Mouse (Mus musculus) heart, postnatal 0 days (tissue): ENCODE measurements at regions not wholly inside any gene's neighbourhood (a gene's known extent, or its start where the extent isn't known, plus 50 kb on each side); places are given as distances from the start of the nearest gene placed in this dataset.

ENCODE experiments used
- ATAC-seq: fragments of 200-750 bp; cut with Nextera tagmentation; 2 replicates; pipeline ENCODE4 v1.8.0; 2017; ENCODE audit warnings: low read depth, moderate number of reproducible peaks, moderate library complexity; ENCODE audit not compliant: insufficient read depth
- DNase-seq: peaks from one replicate; pipeline ENCODE4 v3.0.0-alpha.2; 2016; ENCODE audit warnings: low spot score
- H3K27ac ChIP-seq: fragments of 300-500 bp; sonication (generic); 2 replicates; pipeline ENCODE4 v1.5.1; 2014; ENCODE audit warnings: low read depth, mild to moderate bottlenecking
- H3K27me3 ChIP-seq: fragments of 300-500 bp; sonication (generic); 2 replicates; pipeline ENCODE4 v1.6.1; 2014; ENCODE audit warnings: low read length, mixed read lengths; ENCODE audit not compliant: control insufficient read depth, insufficient read depth
- H3K36me3 ChIP-seq: fragments of 300-500 bp; sonication (generic); replicated peaks from 2 replicates; pipeline ENCODE4 v1.6.1; 2014; ENCODE audit warnings: low read length, mixed read lengths; ENCODE audit not compliant: control insufficient read depth, insufficient read depth
- H3K4me1 ChIP-seq: fragments of 300-500 bp; sonication (generic); 2 replicates; pipeline ENCODE4 v1.6.1; 2014; ENCODE audit warnings: antibody characterized with exemption; ENCODE audit not compliant: control insufficient read depth, insufficient read depth
- H3K4me2 ChIP-seq: fragments of 300-500 bp; sonication (generic); 2 replicates; pipeline ENCODE4 v1.6.1; 2014; ENCODE audit warnings: low read depth, mild to moderate bottlenecking, low read length, moderate library complexity
- H3K4me3 ChIP-seq: fragments of 300-500 bp; sonication (generic); 2 replicates; pipeline ENCODE4 v1.5.1; 2014; ENCODE audit warnings: low read depth, low read length
- H3K9ac ChIP-seq: fragments of 300-500 bp; sonication (generic); replicated peaks from 2 replicates; pipeline ENCODE4 v1.6.1; 2014; ENCODE audit warnings: low read depth, low read length, mixed read lengths
- H3K9me3 ChIP-seq: fragments of 300-500 bp; sonication (generic); replicated peaks from 2 replicates; pipeline ENCODE4 v1.6.1; 2016; ENCODE audit warnings: low read length; ENCODE audit not compliant: control insufficient read depth
- CTCF ChIP-seq: IDR thresholded peaks from 2 replicates; pipeline ENCODE4 v1.5.1; 2016; ENCODE audit warnings: antibody characterized with exemption, control low read depth, low read depth
- EP300 ChIP-seq: IDR thresholded peaks from 2 replicates; pipeline ENCODE4 v1.6.1; 2016; ENCODE audit warnings: antibody characterized with exemption, low read depth
- WGBS: fragments of 180-500 bp; shearing (Covaris S2); extraction: QIAGEN DNeasy Blood & Tissue Kit; methylation state at CpG from one replicate; pipeline ENCODE4 v1.1.7; 2014; 5-methylcytosine and 5-hydroxymethylcytosine counted together

GRCm38 (mm10) chr2:117763631-117764030 is 348.0 kb upstream of the Thbs1 start:
- Histone ChIP-seq H3K4me1 (no peaks in the 10 kb centered on the region), H3K27me3 (no peaks in the 10 kb centered on the region), H3K9me3 (no peaks in the 10 kb centered on the region), H3K36me3 (no peaks in the 10 kb centered on the region), H3K9ac (no peak overlapping the region), H3K4me3 (no peak overlapping the region), H3K4me2 (no peak overlapping the region), H3K27ac (no peak overlapping the region)
- TF ChIP-seq EP300 (no peak), CTCF (no peak)
- ATAC-seq (no peak), DNase-seq (no peak)
- WGBS, result 94% methylated on average over 1 of the region's 1 CpGs

GRCm38 (mm10) chr2:117765572-117765971 is 346.1 kb upstream of the Thbs1 start:
- no peaks in the 10 kb centered on the region for H3K36me3 ChIP-seq
- DNase-seq, result no peak
- no peak overlapping the region for H3K27ac ChIP-seq
- no peaks in the 10 kb centered on the region for H3K27me3 ChIP-seq
- ATAC-seq, result no peak
- no peaks in the 10 kb centered on the region for H3K4me1 ChIP-seq
- H3K4me3 ChIP-seq, result no peak overlapping the region
- no peak overlapping the region for H3K9ac ChIP-seq
- WGBS, result 64% methylated on average over 5 of the region's 5 CpGs
- no peak overlapping the region for H3K4me2 ChIP-seq
- TF ChIP-seq CTCF (no peak), EP300 (no peak)
- H3K9me3 ChIP-seq, result no peaks in the 10 kb centered on the region

GRCm38 (mm10) chr2:117766450-117766849 is 345.2 kb upstream of the Thbs1 start:
- TF ChIP-seq CTCF, result no peak
- no peak for TF ChIP-seq EP300
- 68% methylated on average over 3 of the region's 3 CpGs for WGBS
- DNase-seq (no peak), ATAC-seq (no peak)
- Histone ChIP-seq H3K27ac (no peak overlapping the region), H3K9ac (no peak overlapping the region), H3K27me3 (no peaks in the 10 kb centered on the region), H3K4me2 (no peak overlapping the region), H3K4me3 (no peak overlapping the region), H3K9me3 (no peaks in the 10 kb centered on the region), H3K36me3 (no peaks in the 10 kb centered on the region), H3K4me1 (no peaks in the 10 kb centered on the region)

GRCm38 (mm10) chr2:117769402-117770114 is 342.1 kb upstream of the Thbs1 start:
- H3K36me3 ChIP-seq, result no peaks in the 10 kb centered on the region
- H3K4me3 ChIP-seq, result no peak overlapping the region
- no peak for ATAC-seq
- no peak overlapping the region for H3K9ac ChIP-seq
- WGBS, result 56% methylated on average over 7 of the region's 7 CpGs
- TF ChIP-seq EP300 (no peak), CTCF (no peak)
- H3K27me3 ChIP-seq, result no peaks in the 10 kb centered on the region
- no peaks in the 10 kb centered on the region for H3K4me1 ChIP-seq
- DNase-seq, result no peak
- H3K27ac ChIP-seq, result no peak overlapping the region
- no peak overlapping the region for H3K4me2 ChIP-seq
- no peaks in the 10 kb centered on the region for H3K9me3 ChIP-seq

GRCm38 (mm10) chr2:117770115-117770485 is 341.6 kb upstream of the Thbs1 start:
- Histone ChIP-seq H3K4me1 (no peaks in the 10 kb centered on the region), H3K27me3 (no peaks in the 10 kb centered on the region), H3K9me3 (no peaks in the 10 kb centered on the region), H3K4me3 (no peak overlapping the region), H3K4me2 (no peak overlapping the region), H3K9ac (no peak overlapping the region), H3K36me3 (no peaks in the 10 kb centered on the region), H3K27ac (no peak overlapping the region)
- 64% methylated on average over 3 of the region's 3 CpGs for WGBS
- DNase-seq (no peak), ATAC-seq (no peak)
- TF ChIP-seq CTCF, result no peak
- no peak for TF ChIP-seq EP300

GRCm38 (mm10) chr2:117780287-117780686 is 331.4 kb upstream of the Thbs1 start:
- no peak overlapping the region for H3K27ac ChIP-seq
- DNase-seq, result no peak

More at GRCm38 (mm10) chr2:117780287-117780686, 331.4 kb upstream of the Thbs1 start:
- WGBS, result 74% methylated on average over 3 of the region's 3 CpGs
- Histone ChIP-seq H3K27me3 (no peaks in the 10 kb centered on the region), H3K36me3 (no peaks in the 10 kb centered on the region), H3K4me3 (no peak overlapping the region), H3K4me1 (peaks cover 7% of the 10 kb centered on the region; the same call in 1 of the 2 replicates), H3K9me3 (no peaks in the 10 kb centered on the region), H3K4me2 (no peak overlapping the region), H3K9ac (no peak overlapping the region)
- no peak for TF ChIP-seq EP300
- TF ChIP-seq CTCF, result no peak; the same call in 1 of the 2 replicates
- ATAC-seq, result no peak
